23 mouse cellular contexts compared by ENCODE assay signal in genomic region chr1:176046375-176046774, GRCm38 (mm10).
DNase-seq lines count a peak whose midpoint lies in the region; ATAC-seq and TF ChIP-seq lines count a peak whose summit lies in the region.
"Had no signal": no experiment of that assay in that cellular context is flagged by ENCODE, and none has a peak within 500 bp of the region (broad histone marks: within the 10 kb centered on the region; RNA-seq: fewer than 3 reads in every experiment).

No protein-coding gene starts in this region.

- no peak for TF ChIP-seq POLR2A in cerebellum, adult 2 months (IDR thresholded peaks at IDR 0.05; ENCODE audit: borderline replicate concordance, insufficient read depth, low read length)

- ATAC-seq in hindbrain, postnatal 0 days: peak; percentile 68
- no peak for ATAC-seq in hindbrain, embryonic 11.5 days (ENCODE audit: low FRiP score)
- ATAC-seq in lung, embryonic 14.5 days (ENCODE audit: insufficient read depth): peak; percentile 46; the same call in 1 of the 2 replicates
- ATAC-seq: CD4-positive, CD25-positive, alpha-beta regulatory T cell, adult 4 months; forebrain, embryonic 16.5 days; inflammation-experienced regulatory T-cells, adult 6 months; Patski had no signal

- DNase-seq in cerebellum, postnatal 10 days: peak; percentile 15 to 31
- no peak for DNase-seq in cerebellum, adult 2 months
- DNase-seq in hindbrain, postnatal 0 days (ENCODE audit: low spot score): no peak
- no peak for DNase-seq in hindbrain, embryonic 11.5 days (ENCODE audit: low spot score)
- DNase-seq in lung, embryonic 14.5 days: no peak
- no peak for DNase-seq in lung, postnatal 36 days
- peak; percentile 60 for DNase-seq in ES-CJ7 (ENCODE audit: low read depth, low spot score)
- DNase-seq in left cerebral cortex, adult 9 months (ENCODE audit: low spot score in 2 of 2): no peak
- DNase-seq: adrenal gland, adult 2 months; adrenal gland, postnatal 25 days; B cell, adult 2 months; embryo, embryonic 11 days; gastrocnemius, postnatal 10 days; heart, adult 2 months had no signal

- H3K4me1 ChIP-seq in cerebellum, adult 2 months (ENCODE audit: control insufficient read depth, insufficient read depth, low read length): peaks cover 11% of the 10 kb centered on the region
- no peaks in the 10 kb centered on the region for H3K4me1 ChIP-seq in hindbrain, postnatal 0 days (ENCODE audit: insufficient read depth, low read length)
- no peaks in the 10 kb centered on the region for H3K4me1 ChIP-seq in hindbrain, embryonic 11.5 days (replicated peaks; ENCODE audit: control insufficient read depth, insufficient read depth, low read length)
- no peaks in the 10 kb centered on the region for H3K4me1 ChIP-seq in lung, embryonic 14.5 days (ENCODE audit: insufficient read depth)
- H3K4me1 ChIP-seq: embryonic facial prominence, embryonic 12.5 days; forebrain, embryonic 12.5 days; hindbrain, embryonic 10.5 days had no signal

- no peak overlapping the region for H3K4me2 ChIP-seq in hindbrain, postnatal 0 days (ENCODE audit: low read depth, low read length)
- H3K4me2 ChIP-seq in hindbrain, embryonic 11.5 days (replicated peaks; ENCODE audit: low read depth, low read length): no peak overlapping the region
- no peak overlapping the region for H3K4me2 ChIP-seq in lung, embryonic 14.5 days
- H3K4me2 ChIP-seq: embryonic facial prominence, embryonic 12.5 days; forebrain, embryonic 12.5 days; heart, embryonic 11.5 days; heart, embryonic 15.5 days had no signal

- WGBS in cerebellum, adult 2 months: 67% methylated on average over 1 of the region's 1 CpGs
- WGBS in hindbrain, postnatal 0 days: 79% methylated on average over 1 of the region's 1 CpGs
- WGBS in hindbrain, embryonic 11.5 days: 89% methylated on average over 1 of the region's 1 CpGs
- 81% methylated on average over 1 of the region's 1 CpGs for WGBS in lung, embryonic 14.5 days

- no peak overlapping the region for H3K27ac ChIP-seq in cerebellum, adult 2 months (ENCODE audit: insufficient read depth, low read length)
- H3K27ac ChIP-seq in hindbrain, postnatal 0 days: no peak overlapping the region
- H3K27ac ChIP-seq in hindbrain, embryonic 11.5 days (ENCODE audit: low read depth, low read length): no peak overlapping the region
- 0 out of 2 replicates have a peak overlapping the region, but pooled peaks have one; percentile 8 for H3K27ac ChIP-seq in lung, embryonic 14.5 days (ENCODE audit: low read depth)
- H3K27ac ChIP-seq: embryonic facial prominence, embryonic 12.5 days; forebrain, embryonic 12.5 days; heart, adult 2 months; hindbrain, embryonic 10.5 days had no signal

- H3K27me3 ChIP-seq in cerebellum, adult 2 months (ENCODE audit: control insufficient read depth, insufficient read depth, low read length): no peaks in the 10 kb centered on the region
- H3K27me3 ChIP-seq in hindbrain, postnatal 0 days (ENCODE audit: insufficient read depth, low read length): no peaks in the 10 kb centered on the region
- no peaks in the 10 kb centered on the region for H3K27me3 ChIP-seq in hindbrain, embryonic 11.5 days (ENCODE audit: control insufficient read depth, insufficient read depth, low read length)
- H3K27me3 ChIP-seq in lung, embryonic 14.5 days (ENCODE audit: insufficient read depth, low read length): no peaks in the 10 kb centered on the region
- H3K27me3 ChIP-seq: embryonic facial prominence, embryonic 12.5 days; forebrain, embryonic 12.5 days; heart, embryonic 15.5 days had no signal

- H3K36me3 ChIP-seq in hindbrain, postnatal 0 days (ENCODE audit: insufficient read depth, low read length): no peaks in the 10 kb centered on the region
- no peaks in the 10 kb centered on the region for H3K36me3 ChIP-seq in hindbrain, embryonic 11.5 days (ENCODE audit: control insufficient read depth, insufficient read depth, low read length)
- no peaks in the 10 kb centered on the region for H3K36me3 ChIP-seq in lung, embryonic 14.5 days (ENCODE audit: insufficient read depth)
- H3K36me3 ChIP-seq: embryonic facial prominence, embryonic 12.5 days; forebrain, embryonic 12.5 days; heart, embryonic 15.5 days; hindbrain, embryonic 10.5 days had no signal

- no peak for TF ChIP-seq CTCF in cerebellum, adult 2 months (IDR thresholded peaks at IDR 0.05; ENCODE audit: borderline replicate concordance, insufficient read depth, low read depth, low read length)
- TF ChIP-seq CTCF in hindbrain, postnatal 0 days (IDR thresholded peaks at IDR 0.05; ENCODE audit: low read depth): no peak
- TF ChIP-seq CTCF in lung, embryonic 14.5 days (IDR thresholded peaks at IDR 0.05; ENCODE audit: low read depth): no peak

- no peak overlapping the region for H3K9ac ChIP-seq in hindbrain, postnatal 0 days (replicated peaks; ENCODE audit: low read length)
- no peak overlapping the region for H3K9ac ChIP-seq in hindbrain, embryonic 11.5 days (ENCODE audit: low read depth, low read length)
- H3K9ac ChIP-seq in lung, embryonic 14.5 days: no peak overlapping the region
- H3K9ac ChIP-seq: embryonic facial prominence, embryonic 12.5 days; forebrain, embryonic 12.5 days; heart, embryonic 15.5 days had no signal

- H3K4me3 ChIP-seq in cerebellum, adult 2 months (replicated peaks; ENCODE audit: insufficient read depth, low read depth, low read length): no peak overlapping the region
- H3K4me3 ChIP-seq in hindbrain, postnatal 0 days (ENCODE audit: low read length): no peak overlapping the region
- no peak overlapping the region for H3K4me3 ChIP-seq in hindbrain, embryonic 11.5 days (ENCODE audit: low read depth, low read length)
- H3K4me3 ChIP-seq in lung, embryonic 14.5 days (ENCODE audit: low read depth, low read length): no peak overlapping the region
- H3K4me3 ChIP-seq: embryonic facial prominence, embryonic 12.5 days; forebrain, embryonic 12.5 days; heart, adult 2 months; heart, embryonic 15.5 days; hindbrain, embryonic 10.5 days had no signal

- H3K9me3 ChIP-seq in hindbrain, postnatal 0 days (ENCODE audit: low read length): no peaks in the 10 kb centered on the region
- H3K9me3 ChIP-seq in hindbrain, embryonic 11.5 days (ENCODE audit: control insufficient read depth, low read length): no peaks in the 10 kb centered on the region
- H3K9me3 ChIP-seq in lung, embryonic 14.5 days (ENCODE audit: low read depth, low read length): no peaks in the 10 kb centered on the region
- H3K9me3 ChIP-seq: embryonic facial prominence, embryonic 12.5 days; forebrain, embryonic 12.5 days; heart, embryonic 15.5 days; hindbrain, embryonic 10.5 days had no signal

Comparison
In these comparisons a context has a peak if more than half of its experiments do, and no peak if none do; other contexts are left out.
1. DNase-seq: peak in cerebellum, postnatal 10 days (2 of 2) and ES-CJ7 (single experiment); none in cerebellum, adult 2 months (0 of 2), hindbrain, postnatal 0 days (single experiment), hindbrain, embryonic 11.5 days (single experiment), lung, embryonic 14.5 days (single experiment), lung, postnatal 36 days (single experiment) and left cerebral cortex, adult 9 months (0 of 2).